Mouse (Mus musculus) heart, postnatal 0 days (tissue): ENCODE measurements around the gene Slc7a7.

Experiments
- CTCF ChIP-seq: IDR thresholded peaks from 2 replicates; pipeline ENCODE4 v1.5.1; 2016; ENCODE audit warnings: antibody characterized with exemption, control low read depth, low read depth
- EP300 ChIP-seq: IDR thresholded peaks from 2 replicates; pipeline ENCODE4 v1.6.1; 2016; ENCODE audit warnings: antibody characterized with exemption, low read depth

GRCm38 (mm10) chr14:54409980-54410810, 7.4 kb downstream of the Slc7a7 start:
- no peak for TF ChIP-seq CTCF
- no peak for TF ChIP-seq EP300
